Mouse (Mus musculus) neural tube, embryonic 11.5 days (tissue): ENCODE measurements at regions not wholly inside any gene's neighbourhood (a gene's known extent, or its start where the extent isn't known, plus 50 kb on each side); places are given as distances from the start of the nearest gene placed in this dataset.
"Not testable (repeated sequence)": the region's sequence is repeated elsewhere in the genome, so short reads cannot be mapped to it uniquely, and the experiment has no call there.

ENCODE experiments used
- ATAC-seq: fragments of 200-750 bp; cut with Nextera tagmentation; 2 replicates; pipeline ENCODE4 v1.8.0; 2017; ENCODE audit warnings: moderate number of reproducible peaks, mild to moderate bottlenecking, moderate TSS enrichment, moderate library complexity; ENCODE audit not compliant: insufficient read depth, low FRiP score, low TSS enrichment
- DNase-seq: peaks from one replicate; pipeline ENCODE4 v3.0.0-alpha.2; 2015; ENCODE audit warnings: low spot score
- H3K27ac ChIP-seq: fragments of 300-500 bp; sonication (generic); 2 replicates; pipeline ENCODE4 v1.5.1; 2014; ENCODE audit warnings: low read depth, mild to moderate bottlenecking, low read length
- H3K27me3 ChIP-seq: fragments of 300-500 bp; sonication (generic); 2 replicates; pipeline ENCODE4 v1.6.1; 2014; ENCODE audit warnings: mild to moderate bottlenecking, low read length, mixed read lengths; ENCODE audit not compliant: control insufficient read depth, insufficient read depth
- H3K36me3 ChIP-seq: fragments of 300-500 bp; sonication (generic); 2 replicates; pipeline ENCODE4 v1.6.1; 2014; ENCODE audit warnings: mild to moderate bottlenecking, low read length, moderate library complexity, mixed read lengths; ENCODE audit not compliant: control insufficient read depth, insufficient read depth
- H3K4me1 ChIP-seq: fragments of 300-500 bp; sonication (generic); 2 replicates; pipeline ENCODE4 v1.6.1; 2014; ENCODE audit warnings: low read length, mixed read lengths; ENCODE audit not compliant: control insufficient read depth, insufficient read depth
- H3K4me2 ChIP-seq: fragments of 300-500 bp; sonication (generic); 2 replicates; pipeline ENCODE4 v1.6.1; 2014; ENCODE audit warnings: low read depth, mild to moderate bottlenecking, moderate library complexity
- H3K4me3 ChIP-seq: fragments of 300-500 bp; sonication (generic); 2 replicates; pipeline ENCODE4 v1.5.1; 2014; ENCODE audit warnings: low read depth, low read length
- H3K9ac ChIP-seq: fragments of 300-500 bp; sonication (generic); 2 replicates; pipeline ENCODE4 v1.6.1; 2014; ENCODE audit warnings: mild to moderate bottlenecking, low read length
- H3K9me3 ChIP-seq: fragments of 300-500 bp; sonication (generic); 2 replicates; pipeline ENCODE4 v1.6.1; 2016; ENCODE audit warnings: low read length; ENCODE audit not compliant: control insufficient read depth
- WGBS: fragments of 180-500 bp; shearing (Covaris S2); extraction: QIAGEN DNeasy Blood & Tissue Kit; methylation state at CpG from one replicate; pipeline ENCODE4 v1.1.7; 2014; 5-methylcytosine and 5-hydroxymethylcytosine counted together

GRCm38 (mm10) chr1:154061397-154061796 lies 139.6 kb upstream of the Zfp648 start:
- not testable (repeated sequence) for H3K4me1 ChIP-seq, H3K4me3 ChIP-seq, H3K36me3 ChIP-seq, DNase-seq, ATAC-seq, H3K27ac ChIP-seq, H3K9me3 ChIP-seq, H3K9ac ChIP-seq, H3K4me2 ChIP-seq, H3K27me3 ChIP-seq
- 69% methylated on average over 2 of the region's 2 CpGs for WGBS

DNA sequence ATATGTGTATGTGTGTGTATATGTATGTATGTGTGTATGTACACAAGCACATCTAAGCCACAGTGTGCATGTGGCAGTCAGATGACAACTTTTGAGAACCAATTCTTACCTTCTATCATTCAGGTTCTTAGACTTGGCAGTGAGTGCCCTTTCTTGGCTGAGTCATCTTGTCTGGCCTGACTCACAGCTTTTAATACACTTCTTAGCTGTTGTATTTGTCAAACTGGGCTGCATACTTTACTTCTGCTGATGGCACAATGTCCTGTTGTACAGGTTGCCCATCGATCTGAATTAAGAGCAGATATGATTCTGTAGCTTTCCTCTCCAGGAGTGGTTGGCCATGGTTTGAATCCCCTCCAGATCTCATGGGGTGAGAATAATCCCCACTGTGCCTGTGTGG lies 139.1 kb upstream of the Zfp648 start:
- DNase-seq = no peak
- H3K27ac ChIP-seq = no peak overlapping the region
- no peak overlapping the region for H3K4me3 ChIP-seq
- no peak overlapping the region for H3K9ac ChIP-seq
- no peaks in the 10 kb centered on the region for H3K9me3 ChIP-seq
- H3K36me3 ChIP-seq = no peaks in the 10 kb centered on the region
- ATAC-seq = no peak
- H3K4me1 ChIP-seq = no peaks in the 10 kb centered on the region
- H3K27me3 ChIP-seq = no peaks in the 10 kb centered on the region
- no peak overlapping the region for H3K4me2 ChIP-seq
- 94% methylated on average over 1 of the region's 1 CpGs for WGBS

DNA sequence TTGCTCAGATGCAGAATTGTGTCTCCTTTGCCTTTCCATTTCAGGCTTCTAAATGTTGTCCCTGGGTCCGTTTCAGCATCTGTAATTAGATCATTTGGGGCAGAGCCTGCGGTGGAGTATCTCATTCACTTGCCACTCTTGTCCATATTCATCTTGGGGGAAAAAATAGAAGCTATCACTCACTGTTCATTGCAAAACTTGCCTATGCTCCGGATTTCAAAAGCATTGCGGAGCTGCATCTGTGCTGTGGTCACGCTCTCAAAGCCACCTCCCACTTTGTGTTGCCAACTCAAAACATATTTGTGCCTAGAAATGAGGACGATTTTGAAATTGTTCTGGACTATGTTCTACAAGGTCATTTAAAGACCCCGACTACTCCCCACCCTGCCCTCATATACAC lies 138.3 kb upstream of the Zfp648 start:
- no peak overlapping the region for H3K4me3 ChIP-seq
- no peaks in the 10 kb centered on the region for H3K36me3 ChIP-seq
- no peak overlapping the region for H3K9ac ChIP-seq
- 86% methylated on average over 7 of the region's 7 CpGs for WGBS
- H3K4me1 ChIP-seq = no peaks in the 10 kb centered on the region
- H3K27ac ChIP-seq = no peak overlapping the region
- no peak for ATAC-seq
- H3K27me3 ChIP-seq = no peaks in the 10 kb centered on the region
- no peaks in the 10 kb centered on the region for H3K9me3 ChIP-seq
- no peak overlapping the region for H3K4me2 ChIP-seq
- DNase-seq = no peak

DNA sequence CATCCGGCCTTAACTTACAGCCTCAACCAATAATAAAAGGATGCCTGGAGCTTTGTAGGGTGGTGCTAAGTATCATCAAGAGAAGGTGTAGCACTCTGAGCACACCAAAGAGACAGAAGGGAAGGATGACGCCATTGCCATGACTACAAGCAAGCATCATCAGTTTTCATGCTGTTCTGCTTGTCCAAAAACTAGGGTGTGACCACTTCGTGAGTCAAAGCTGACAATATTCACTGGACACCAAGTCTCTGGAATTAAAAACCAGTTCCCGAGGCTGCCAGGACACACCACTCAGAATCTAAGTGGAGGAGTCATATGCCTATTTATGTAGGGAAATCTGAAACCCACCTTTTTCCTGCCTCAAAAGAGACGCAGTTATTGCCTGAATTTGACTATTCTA lies 136.4 kb upstream of the Zfp648 start:
- Histone ChIP-seq H3K4me1 (no peaks in the 10 kb centered on the region), H3K9ac (no peak overlapping the region), H3K4me3 (no peak overlapping the region), H3K36me3 (no peaks in the 10 kb centered on the region), H3K4me2 (no peak overlapping the region), H3K9me3 (no peaks in the 10 kb centered on the region), H3K27me3 (no peaks in the 10 kb centered on the region), H3K27ac (no peak overlapping the region)
- DNase-seq (no peak), ATAC-seq (no peak)
- WGBS = 87% methylated on average over 5 of the region's 5 CpGs

DNA sequence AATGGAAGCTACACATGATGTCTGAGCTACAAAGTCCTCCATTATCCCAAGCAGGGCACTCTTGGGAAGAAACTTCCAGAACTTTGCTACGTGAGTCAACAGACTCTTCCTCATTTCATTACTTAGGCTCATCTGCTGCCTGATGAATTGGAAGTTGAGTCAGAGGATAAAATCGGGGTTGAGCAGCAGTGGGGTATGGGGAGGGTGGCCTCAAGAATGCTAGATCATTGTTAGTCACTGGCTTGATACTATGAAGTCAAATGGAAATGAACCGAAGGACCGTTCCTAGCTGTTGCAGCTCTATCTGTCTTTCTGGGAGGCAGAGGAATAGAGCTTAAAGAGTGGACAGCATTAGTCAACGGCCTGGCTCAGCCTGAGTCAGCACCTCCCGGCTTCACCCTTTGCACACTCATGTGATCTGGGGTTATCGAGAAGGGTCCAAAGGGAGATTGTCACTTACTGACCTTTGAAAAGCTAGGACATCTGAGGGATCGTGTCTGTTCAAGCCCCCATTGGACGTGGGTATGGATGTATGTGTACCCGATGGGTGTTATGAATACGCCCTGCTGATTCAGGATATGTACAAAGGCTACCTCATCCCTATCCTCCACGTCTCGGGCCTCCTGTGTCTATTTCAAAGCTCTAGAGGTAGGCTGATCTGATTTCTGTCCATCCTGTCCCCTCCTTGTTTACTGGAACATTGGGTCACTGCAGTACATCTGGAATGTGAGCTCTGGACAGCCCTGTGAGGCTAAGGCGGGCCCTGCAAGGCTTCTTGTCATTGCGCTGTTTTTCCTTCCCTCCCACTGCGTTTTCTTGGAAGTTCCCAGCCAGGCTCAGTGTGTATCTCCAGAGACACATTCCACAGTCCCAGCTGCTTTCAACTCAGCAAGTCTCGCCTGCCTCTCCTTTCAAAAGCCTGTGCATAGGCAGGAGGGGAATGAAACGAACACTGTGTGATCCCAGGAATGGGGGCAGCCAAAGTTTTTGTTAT lies 135.4 kb upstream of the Zfp648 start:
- H3K36me3 ChIP-seq = no peaks in the 10 kb centered on the region
- H3K9ac ChIP-seq = no peak overlapping the region
- DNase-seq (no peak), ATAC-seq (no peak)
- no peak overlapping the region for H3K4me3 ChIP-seq
- H3K9me3 ChIP-seq = no peaks in the 10 kb centered on the region
- no peak overlapping the region for H3K4me2 ChIP-seq
- no peak overlapping the region for H3K27ac ChIP-seq
- WGBS = 78% methylated on average over 18 of the region's 18 CpGs
- no peaks in the 10 kb centered on the region for H3K27me3 ChIP-seq
- no peaks in the 10 kb centered on the region for H3K4me1 ChIP-seq

GRCm38 (mm10) chr1:154067856-154068255 lies 133.1 kb upstream of the Zfp648 start:
- H3K9me3 ChIP-seq = no peaks in the 10 kb centered on the region
- no peaks in the 10 kb centered on the region for H3K36me3 ChIP-seq
- WGBS = 100% methylated on average over 1 of the region's 1 CpGs
- no peak overlapping the region for H3K9ac ChIP-seq
- ATAC-seq = no peak
- DNase-seq = no peak
- H3K4me1 ChIP-seq = no peaks in the 10 kb centered on the region
- no peak overlapping the region for H3K4me3 ChIP-seq
- no peak overlapping the region for H3K27ac ChIP-seq
- H3K4me2 ChIP-seq = no peak overlapping the region
- no peaks in the 10 kb centered on the region for H3K27me3 ChIP-seq

DNA sequence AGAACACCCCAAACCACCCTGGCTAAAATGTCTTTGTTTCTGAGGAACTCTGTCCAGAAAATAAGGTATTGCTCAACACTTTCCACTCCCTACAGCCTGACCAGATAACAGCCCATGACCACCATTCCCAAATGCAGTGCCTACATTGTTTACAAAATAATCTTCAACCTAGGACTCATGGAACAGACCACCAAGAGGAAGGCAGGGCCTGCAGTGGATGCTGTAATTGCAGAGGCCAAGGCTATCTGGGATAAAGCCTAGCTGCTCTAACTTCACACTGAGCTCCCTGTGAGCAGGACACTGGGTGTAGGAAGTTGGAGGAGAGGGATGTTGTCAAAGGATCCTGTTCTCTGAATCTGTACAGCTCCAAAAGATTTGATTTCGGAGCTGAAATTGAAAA lies 126.7 kb upstream of the Zfp648 start:
- Histone ChIP-seq H3K9ac (no peak overlapping the region), H3K9me3 (no peaks in the 10 kb centered on the region), H3K4me3 (no peak overlapping the region), H3K27me3 (no peaks in the 10 kb centered on the region), H3K27ac (no peak overlapping the region), H3K4me1 (no peaks in the 10 kb centered on the region), H3K4me2 (no peak overlapping the region), H3K36me3 (no peaks in the 10 kb centered on the region)
- WGBS = 87% methylated on average over 1 of the region's 1 CpGs
- ATAC-seq (no peak), DNase-seq (no peak)

DNA sequence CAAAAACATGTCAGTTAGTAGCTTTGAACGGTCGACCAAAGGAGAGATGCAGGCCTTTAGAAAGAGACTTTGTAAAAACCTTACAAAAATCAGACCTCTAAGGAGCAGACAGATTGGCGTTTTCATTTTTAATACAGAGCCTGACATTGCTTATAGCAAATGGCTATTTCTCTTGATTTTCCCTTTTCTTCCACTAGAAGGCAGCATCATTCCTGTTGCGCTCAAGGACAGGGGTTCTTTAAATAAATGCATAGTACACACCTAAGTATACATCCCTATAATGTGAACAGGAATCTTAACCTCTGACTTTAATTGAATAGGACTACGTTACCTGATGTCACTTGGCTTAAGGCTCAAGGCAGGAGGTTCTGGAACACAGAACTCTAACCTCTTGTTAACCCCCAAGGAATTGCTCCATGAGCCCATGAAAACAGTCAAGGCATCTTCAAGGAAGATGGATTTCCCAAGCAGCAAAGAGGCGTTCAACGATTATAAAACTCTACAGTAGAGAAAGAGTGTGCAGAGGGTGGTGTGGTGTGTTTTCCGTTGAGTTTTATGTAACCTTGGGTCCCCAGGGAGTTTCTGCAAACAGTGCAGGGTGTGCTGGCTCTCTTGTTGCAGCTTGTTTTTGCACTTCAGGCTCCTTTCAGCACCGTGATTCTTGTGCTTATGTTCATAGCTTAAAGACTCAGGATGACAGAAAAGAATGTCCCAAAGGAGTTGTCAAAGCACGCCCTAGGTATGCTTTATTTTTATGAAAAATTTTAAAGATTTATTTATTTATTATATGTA lies 124.1 kb upstream of the Zfp648 start:
- 68% methylated on average over 10 of the region's 10 CpGs for WGBS
- H3K9me3 ChIP-seq = no peaks in the 10 kb centered on the region
- H3K9ac ChIP-seq = no peak overlapping the region
- ATAC-seq = no peak
- no peaks in the 10 kb centered on the region for H3K27me3 ChIP-seq
- no peaks in the 10 kb centered on the region for H3K36me3 ChIP-seq
- H3K4me2 ChIP-seq = no peak overlapping the region
- no peak overlapping the region for H3K4me3 ChIP-seq
- DNase-seq = no peak
- H3K4me1 ChIP-seq = no peaks in the 10 kb centered on the region
- H3K27ac ChIP-seq = no peak overlapping the region
